Mouse (Mus musculus) cortical plate, adult 2 months (tissue): ENCODE measurements around the gene Ctrc.

Experiments used
- CTCF ChIP-seq: fragments of 200-500 bp; IDR thresholded peaks from 2 replicates; pipeline ENCODE4 v1.5.1; 2011; ENCODE audit warnings: mild to moderate bottlenecking, control low read depth, low read length; ENCODE audit not compliant: insufficient read depth; ENCODE audit errors: extremely low read depth
- POLR2A ChIP-seq: fragments of 200-500 bp; IDR thresholded peaks from 2 replicates; pipeline ENCODE4 v1.6.1; 2011; ENCODE audit warnings: mild to moderate bottlenecking, low read length, control low read depth; ENCODE audit not compliant: insufficient read depth; ENCODE audit errors: extremely low read depth

DNA sequence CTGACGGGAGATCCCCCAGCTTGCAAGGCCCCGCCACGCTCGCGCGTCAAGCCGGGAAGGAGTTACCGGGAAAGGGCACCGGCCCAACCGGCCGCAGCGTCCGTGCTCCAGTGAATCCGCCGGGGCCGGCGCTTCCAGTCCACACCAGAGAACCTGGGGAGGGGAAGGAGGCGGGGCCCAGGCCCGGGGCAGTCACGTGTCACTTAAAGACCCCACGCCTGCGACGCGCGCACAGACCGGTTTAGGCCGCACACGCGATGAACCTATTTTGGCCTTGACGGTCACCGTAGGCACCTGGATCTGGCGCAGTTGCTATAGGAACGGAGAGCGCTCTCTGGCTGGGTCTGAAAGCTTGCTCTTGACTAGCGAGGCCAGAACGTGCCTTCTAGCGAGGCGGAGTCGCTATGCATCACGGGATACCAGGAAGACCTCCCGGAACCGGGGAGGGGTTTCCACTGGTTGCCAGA lies 55.6 kb downstream of the Ctrc start, which contains the start of gene Dnajc16:
- TF ChIP-seq CTCF (no peak), POLR2A (peak; percentile 71)
